Mouse (Mus musculus): Measurements from ENCODE around the gene Gmds.

DNA sequence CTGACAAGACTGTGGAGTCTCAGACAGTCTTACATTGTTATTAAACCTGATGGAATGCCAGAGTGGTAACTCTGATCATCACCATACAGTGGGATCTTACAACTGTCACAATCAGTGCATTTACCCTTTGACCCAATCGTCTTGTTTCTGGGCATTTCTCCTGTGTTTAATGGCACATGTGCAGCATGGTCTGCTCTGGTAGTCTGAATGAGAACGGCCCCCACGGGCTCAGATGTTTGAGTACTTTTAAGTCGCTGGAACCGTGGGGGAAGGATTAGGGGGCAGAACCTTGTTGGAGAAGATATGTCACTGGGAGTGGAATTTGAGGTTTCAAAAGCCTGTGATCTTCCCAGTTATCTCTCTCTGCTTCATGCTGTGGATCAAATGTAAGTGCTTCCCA, 565.7 kb downstream of the Gmds start:
- TF ChIP-seq POLR2A (IDR thresholded peaks at IDR 0.05; ENCODE audit: low read depth, low read length) (no peak), CTCF (IDR thresholded peaks at IDR 0.05; ENCODE audit: extremely low read depth, insufficient read length, insufficient replicate concordance, low read depth, low read length) (no peak)
